ENCODE assay signal across 17 mouse cellular contexts in the genomic region with DNA sequence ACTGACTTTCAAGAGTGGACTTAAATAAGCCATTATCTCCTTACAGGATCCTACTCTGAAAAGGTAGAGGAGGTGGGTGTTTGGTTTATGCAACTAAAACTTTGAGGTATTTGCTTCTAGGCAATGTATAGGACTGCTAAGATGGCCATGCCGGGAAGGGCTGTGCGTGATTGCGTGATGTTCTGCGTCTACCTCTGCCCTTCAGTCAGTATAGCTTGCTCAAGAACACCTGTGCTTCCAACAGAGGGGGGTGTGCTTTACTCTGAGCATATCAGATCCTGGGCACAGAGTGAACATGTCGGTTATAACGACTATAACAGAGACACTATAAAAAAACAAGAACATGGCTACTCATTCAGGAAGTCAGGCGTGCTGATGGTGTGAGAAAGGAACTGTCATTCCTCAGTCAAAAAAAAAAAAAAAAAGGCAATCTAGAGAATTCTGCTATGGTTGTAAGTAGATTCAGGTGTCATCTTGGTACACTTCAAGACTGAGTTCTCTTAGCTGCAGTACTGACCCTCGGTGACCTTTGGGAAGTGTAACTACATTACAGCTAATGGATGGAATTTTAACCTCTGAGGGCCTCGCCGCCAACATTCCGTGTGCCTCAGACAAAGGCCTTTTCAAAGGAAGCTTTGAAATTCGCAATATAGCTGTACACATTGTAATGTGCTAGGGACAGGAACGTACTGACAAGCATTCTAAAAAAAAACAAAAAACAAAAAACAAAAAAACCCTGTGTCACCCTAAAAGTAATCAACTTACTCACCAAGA.
DNase-seq lines count a peak whose midpoint lies in the region; ATAC-seq and TF ChIP-seq lines count a peak whose summit lies in the region.
"Had no signal": no experiment of that assay in that cellular context is flagged by ENCODE, and none has a peak within 500 bp of the region (broad histone marks: within the 10 kb centered on the region; RNA-seq: fewer than 3 reads in every experiment).

No protein-coding gene starts in this region.

- H3K36me3 ChIP-seq in embryonic facial prominence, embryonic 10.5 days (replicated peaks) = no peaks in the 10 kb centered on the region
- no peaks in the 10 kb centered on the region for H3K36me3 ChIP-seq in limb, embryonic 14.5 days (ENCODE audit: control insufficient read depth, insufficient read depth, low read length)
- H3K36me3 ChIP-seq: liver, embryonic 15.5 days had no signal

- no peaks in the 10 kb centered on the region for H3K27me3 ChIP-seq in embryonic facial prominence, embryonic 10.5 days (replicated peaks; ENCODE audit: low read depth, poor library complexity, severe bottlenecking)
- no peaks in the 10 kb centered on the region for H3K27me3 ChIP-seq in limb, embryonic 14.5 days (ENCODE audit: control insufficient read depth, insufficient read depth, low read length)
- H3K27me3 ChIP-seq: liver, embryonic 15.5 days had no signal

- no peak for TF ChIP-seq POLR2A in limb, embryonic 14.5 days (IDR thresholded peaks at IDR 0.05; ENCODE audit: borderline replicate concordance, extremely low read depth, insufficient read depth, insufficient read length)

- peak overlapping the region; percentile 67 for H3K4me3 ChIP-seq in gastrocnemius, adult 2 months
- no peak overlapping the region for H3K4me3 ChIP-seq in layer of hippocampus, adult 2 months
- no peak overlapping the region for H3K4me3 ChIP-seq in embryonic facial prominence, embryonic 10.5 days
- no peak overlapping the region for H3K4me3 ChIP-seq in limb, embryonic 14.5 days (replicated peaks; ENCODE audit: low read length)
- H3K4me3 ChIP-seq: erythroblast, embryonic 14.5 days; liver, embryonic 15.5 days had no signal

- H3K4me2 ChIP-seq in limb, embryonic 14.5 days (replicated peaks; ENCODE audit: low read depth, low read length, severe bottlenecking) = no peak overlapping the region

- no peak overlapping the region for H3K9ac ChIP-seq in limb, embryonic 14.5 days (ENCODE audit: low read depth, low read length, severe bottlenecking)
- H3K9ac ChIP-seq: forebrain, postnatal 0 days; liver, embryonic 15.5 days had no signal

- DNase-seq in gastrocnemius, adult 2 months = no peak
- no peak for DNase-seq in gastrocnemius, adult 8-10 months (ENCODE audit: low spot score in 2 of 2)
- DNase-seq in layer of hippocampus, adult 2 months (ENCODE audit: low spot score in 2 of 2) = no peak
- no peak for DNase-seq in layer of hippocampus, adult 11-12 months (ENCODE audit: low spot score)
- DNase-seq in embryonic facial prominence, embryonic 10.5 days (ENCODE audit: low spot score) = peak; percentile 49
- DNase-seq in limb, embryonic 14.5 days (ENCODE audit: low spot score) = no peak
- no peak for DNase-seq in spleen, postnatal 4 days (ENCODE audit: low spot score in 2 of 2)
- DNase-seq: adrenal gland, postnatal 25 days; cerebellum, postnatal 36 days; forebrain, postnatal 0 days; kidney, postnatal 25 days; layer of hippocampus, postnatal 36 days; right cerebral cortex, postnatal 4 days had no signal

- 0 out of 2 replicates have a peak, but pooled peaks have one; percentile 19 for ATAC-seq in limb, embryonic 14.5 days (ENCODE audit: low FRiP score, low read depth)
- no peak for ATAC-seq in frontal cortex, adult (ENCODE audit: low TSS enrichment)
- ATAC-seq: forebrain, postnatal 0 days; intestine, embryonic 16.5 days had no signal

- H3K27ac ChIP-seq in gastrocnemius, adult 2 months = peak overlapping the region; percentile 82
- H3K27ac ChIP-seq in layer of hippocampus, adult 2 months = peak overlapping the region; percentile 82
- peak overlapping the region; percentile 65 for H3K27ac ChIP-seq in embryonic facial prominence, embryonic 10.5 days (replicated peaks)
- no peak overlapping the region for H3K27ac ChIP-seq in limb, embryonic 14.5 days (replicated peaks; ENCODE audit: low read depth, low read length)
- H3K27ac ChIP-seq: liver, embryonic 15.5 days had no signal

- no peak for TF ChIP-seq CTCF in gastrocnemius, adult 2 months (IDR thresholded peaks at IDR 0.05)
- no peak for TF ChIP-seq CTCF in layer of hippocampus, adult 2 months (conservative IDR thresholded peaks at IDR 0.05)

- 0 out of 2 replicates have a peak, but pooled peaks cover 3% of the 10 kb centered on the region for H3K9me3 ChIP-seq in embryonic facial prominence, embryonic 10.5 days
- no peaks in the 10 kb centered on the region for H3K9me3 ChIP-seq in limb, embryonic 14.5 days (ENCODE audit: control insufficient read depth, low read length)
- H3K9me3 ChIP-seq: liver, embryonic 15.5 days had no signal

- H3K4me1 ChIP-seq in embryonic facial prominence, embryonic 10.5 days = peaks cover 42% of the 10 kb centered on the region
- peaks cover 15% of the 10 kb centered on the region; the same call in 1 of the 2 replicates for H3K4me1 ChIP-seq in limb, embryonic 14.5 days (ENCODE audit: control insufficient read depth, insufficient read depth, low read length)

- intact Hi-C loops in gastrocnemius, adult 2 months (cut with DNase I) = no loop called here

- 42% methylated on average over 13 of the region's 13 CpGs for WGBS in embryonic facial prominence, embryonic 10.5 days
- 42% methylated on average over 13 of the region's 13 CpGs for WGBS in limb, embryonic 14.5 days
